Mouse (Mus musculus): Measurements from ENCODE around the gene Tmco3. TPM values are rescaled to one million over a fixed set of nuclear protein-coding genes. Genes with fewer than 3 reads are reported as not detected.
"Not testable (repeated sequence)": the region's sequence is repeated elsewhere in the genome, so short reads cannot be mapped to it uniquely, and the experiment has no call there.

The Tmco3 gene
- polyA plus RNA-seq, 1 experiment from 2014 or later = 34.5 TPM

GRCm38 (mm10) chr8:13306309-13306909 lies 18.4 kb downstream of the Tmco3 start:
- no peak overlapping the region for H3K4me2 ChIP-seq
- WGBS = 50% methylated on average over 7 of the region's 7 CpGs
- peaks cover 3% of the 10 kb centered on the region; the same call in 1 of the 2 replicates for H3K9me3 ChIP-seq (replicated peaks)
- no peaks in the 10 kb centered on the region for H3K4me1 ChIP-seq (replicated peaks)
- H3K4me3 ChIP-seq = no peak overlapping the region
- H3K27me3 ChIP-seq (replicated peaks) = no peaks in the 10 kb centered on the region
- no peak overlapping the region for H3K9ac ChIP-seq
- no peak for ATAC-seq (ENCODE audit: insufficient number of reproducible peaks, low FRiP score)
- no peak overlapping the region for H3K27ac ChIP-seq (ENCODE audit: poor library complexity, severe bottlenecking)
- H3K36me3 ChIP-seq = peaks cover 76% of the 10 kb centered on the region

GRCm38 (mm10) chr8:13306916-13307315 lies 18.9 kb downstream of the Tmco3 start:
- WGBS = 79% methylated on average over 9 of the region's 9 CpGs
- Histone ChIP-seq H3K36me3 (peaks cover 73% of the 10 kb centered on the region), H3K9me3 (replicated peaks) (peaks cover 3% of the 10 kb centered on the region; the same call in 1 of the 2 replicates), H3K4me3 (no peak overlapping the region), H3K27me3 (replicated peaks) (no peaks in the 10 kb centered on the region), H3K27ac (ENCODE audit: poor library complexity, severe bottlenecking) (no peak overlapping the region), H3K9ac (no peak overlapping the region), H3K4me2 (no peak overlapping the region), H3K4me1 (replicated peaks) (no peaks in the 10 kb centered on the region)
- ATAC-seq (ENCODE audit: insufficient number of reproducible peaks, low FRiP score) = no peak

GRCm38 (mm10) chr8:13314922-13315321 lies 26.9 kb downstream of the Tmco3 start:
- WGBS = 79% methylated on average over 3 of the region's 3 CpGs
- ATAC-seq (ENCODE audit: insufficient number of reproducible peaks, low FRiP score) = no peak
- Histone ChIP-seq H3K4me1 (replicated peaks) (peaks cover 3% of the 10 kb centered on the region; the same call in 1 of the 2 replicates), H3K4me3 (no peak overlapping the region), H3K36me3 (peaks cover 69% of the 10 kb centered on the region), H3K9ac (no peak overlapping the region), H3K9me3 (replicated peaks) (no peaks in the 10 kb centered on the region), H3K27me3 (replicated peaks) (no peaks in the 10 kb centered on the region), H3K27ac (ENCODE audit: poor library complexity, severe bottlenecking) (no peak overlapping the region), H3K4me2 (no peak overlapping the region)

DNA sequence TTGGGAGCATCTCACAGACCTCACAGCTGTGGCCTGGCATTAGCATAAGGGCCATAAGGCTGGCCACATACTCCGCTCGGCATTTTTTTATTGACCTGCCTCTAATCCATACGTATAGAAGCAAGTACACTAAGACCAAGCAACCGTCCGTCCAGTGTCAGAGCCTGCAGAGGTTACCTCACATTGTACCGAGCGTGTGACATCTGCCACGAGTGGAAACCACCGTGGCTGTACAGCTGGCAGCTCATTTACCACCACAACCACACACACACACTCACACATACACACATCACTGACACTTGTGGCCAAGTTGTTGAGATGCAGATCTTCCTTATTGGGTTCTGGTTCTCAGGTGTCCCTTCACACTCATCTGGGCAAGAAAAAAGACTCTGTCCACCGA lies 28.7 kb downstream of the Tmco3 start:
- H3K36me3 ChIP-seq = peaks cover 65% of the 10 kb centered on the region
- peaks cover 3% of the 10 kb centered on the region; the same call in 1 of the 2 replicates for H3K4me1 ChIP-seq (replicated peaks)
- H3K4me3 ChIP-seq = no peak overlapping the region
- WGBS = 88% methylated on average over 10 of the region's 10 CpGs
- H3K27me3 ChIP-seq (replicated peaks) = no peaks in the 10 kb centered on the region
- no peak overlapping the region for H3K9ac ChIP-seq
- H3K4me2 ChIP-seq = no peak overlapping the region
- ATAC-seq (ENCODE audit: insufficient number of reproducible peaks, low FRiP score) = no peak
- no peaks in the 10 kb centered on the region for H3K9me3 ChIP-seq (replicated peaks)
- no peak overlapping the region for H3K27ac ChIP-seq (ENCODE audit: poor library complexity, severe bottlenecking)

DNA sequence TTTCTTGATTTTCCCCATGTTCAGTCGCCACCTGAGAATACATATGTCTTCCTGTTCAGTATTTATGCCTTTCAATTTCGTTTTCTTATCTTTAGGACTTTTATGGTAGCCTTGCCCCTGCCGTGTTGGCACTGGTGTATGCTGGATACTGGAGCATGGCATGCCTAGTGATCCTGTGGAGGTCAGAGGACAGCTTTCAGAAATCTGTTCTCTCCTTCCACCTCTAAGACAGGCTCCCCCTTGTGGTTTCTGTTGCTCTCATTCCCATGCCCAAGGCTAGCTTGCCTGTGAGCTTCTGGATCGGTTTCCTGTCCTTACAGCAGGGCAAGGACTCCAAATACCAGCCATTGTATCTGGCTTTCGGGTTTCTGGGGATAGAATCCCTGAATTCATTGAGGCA lies 38.6 kb downstream of the Tmco3 start:
- Histone ChIP-seq H3K4me1 (replicated peaks) (no peaks in the 10 kb centered on the region), H3K4me3 (no peak overlapping the region), H3K4me2 (no peak overlapping the region), H3K27me3 (replicated peaks) (no peaks in the 10 kb centered on the region), H3K36me3 (peaks cover 7% of the 10 kb centered on the region; the same call in 1 of the 2 replicates), H3K9me3 (replicated peaks) (no peaks in the 10 kb centered on the region), H3K27ac (ENCODE audit: poor library complexity, severe bottlenecking) (no peak overlapping the region), H3K9ac (no peak overlapping the region)
- no peak for ATAC-seq (ENCODE audit: insufficient number of reproducible peaks, low FRiP score)
- 33% methylated on average over 5 of the region's 5 CpGs for WGBS

- no peaks in the 10 kb centered on the region for H3K9me3 ChIP-seq (replicated peaks)
- H3K27ac ChIP-seq (ENCODE audit: poor library complexity, severe bottlenecking) = no peak overlapping the region
- no peaks in the 10 kb centered on the region for H3K36me3 ChIP-seq
- no peak overlapping the region for H3K4me2 ChIP-seq
- no peaks in the 10 kb centered on the region for H3K27me3 ChIP-seq (replicated peaks)
- 44% methylated on average over 1 of the region's 1 CpGs for WGBS
- H3K4me1 ChIP-seq (replicated peaks) = 0 out of 2 replicates have a peak, but pooled peaks cover 4% of the 10 kb centered on the region
- no peak overlapping the region for H3K9ac ChIP-seq
- ATAC-seq (ENCODE audit: insufficient number of reproducible peaks, low FRiP score) = no peak
- no peak overlapping the region for H3K4me3 ChIP-seq
Measured at GRCm38 (mm10) chr8:13334671-13335070, 46.7 kb downstream of the Tmco3 start.

- not testable (repeated sequence) for H3K27ac ChIP-seq (ENCODE audit: poor library complexity, severe bottlenecking); H3K4me3 ChIP-seq; H3K27me3 ChIP-seq (replicated peaks); ATAC-seq (ENCODE audit: insufficient number of reproducible peaks, low FRiP score); H3K9ac ChIP-seq; H3K4me2 ChIP-seq; H3K9me3 ChIP-seq (replicated peaks)
- peaks cover 18% of the 10 kb centered on the region for H3K36me3 ChIP-seq
- WGBS = 82% methylated on average over 6 of the region's 6 CpGs
- peaks cover 22% of the 10 kb centered on the region for H3K4me1 ChIP-seq (replicated peaks)
Measured at GRCm38 (mm10) chr8:13337245-13337644, 49.3 kb downstream of the Tmco3 start.

GRCm38 (mm10) chr8:13337678-13338077 lies 49.7 kb downstream of the Tmco3 start:
- 66% methylated on average over 3 of the region's 3 CpGs for WGBS
- H3K9ac ChIP-seq = 0 out of 2 replicates have a peak overlapping the region, but pooled peaks have one; percentile 99

DNA sequence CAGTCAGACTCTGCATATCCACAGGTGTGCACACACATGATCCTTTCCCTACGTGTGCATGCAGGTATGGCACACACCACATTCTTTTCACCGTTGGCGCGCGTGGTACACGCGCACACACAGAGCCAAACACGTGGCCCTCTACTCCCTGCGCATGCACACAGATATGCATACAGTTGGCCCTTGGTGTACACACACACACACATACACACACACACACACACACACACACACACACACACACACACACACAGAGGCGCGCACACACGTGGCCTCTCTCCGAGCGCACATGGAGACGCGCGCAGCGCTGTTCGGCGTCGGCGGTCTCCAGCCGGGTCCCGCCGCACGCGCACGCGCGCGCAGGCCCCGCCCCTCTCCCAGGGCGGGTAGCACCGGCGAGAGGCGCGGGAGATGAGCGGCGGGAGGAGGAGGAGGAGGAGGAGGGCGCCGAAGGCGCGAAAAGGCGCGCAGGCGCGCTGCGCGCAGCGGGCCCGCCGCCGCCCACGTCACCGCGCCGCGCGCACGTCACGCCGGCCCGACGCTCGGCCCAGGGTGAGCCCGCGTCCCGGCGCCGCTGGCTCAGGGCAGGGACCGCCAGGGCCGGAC lies 50.4 kb downstream of the Tmco3 start, which contains the start of gene Tfdp1:
Gene Tfdp1 (plus strand): TSS at position 497 of the 606 bp plus-strand sequence.
- Histone ChIP-seq H3K4me3 (peak within 1 kb of the TSS; percentile 96), H3K9ac (peak within 1 kb of the TSS; percentile 99), H3K4me1 (replicated peaks) (peaks cover 22% of the 10 kb centered on the region), H3K4me2 (peak within 1 kb of the TSS; percentile 86), H3K9me3 (replicated peaks) (no peaks in the 10 kb centered on the region), H3K27me3 (replicated peaks) (no peaks in the 10 kb centered on the region), H3K27ac (ENCODE audit: poor library complexity, severe bottlenecking) (peak within 1 kb of the TSS; percentile 57), H3K36me3 (peaks cover 29% of the 10 kb centered on the region)
- ATAC-seq (ENCODE audit: insufficient number of reproducible peaks, low FRiP score) = peak; percentile 91
- whole genome bisulfite sequencing = 9% methylated on average over 59 of the region's 72 CpGs

More at GRCm38 (mm10) chr8:13337678-13338077, 49.7 kb downstream of the Tmco3 start:
- H3K9me3 ChIP-seq (replicated peaks) = no peaks in the 10 kb centered on the region
- ATAC-seq (ENCODE audit: insufficient number of reproducible peaks, low FRiP score) = no peak
- no peaks in the 10 kb centered on the region for H3K27me3 ChIP-seq (replicated peaks)
- no peak overlapping the region for H3K27ac ChIP-seq (ENCODE audit: poor library complexity, severe bottlenecking)
- no peak overlapping the region for H3K4me3 ChIP-seq
- H3K36me3 ChIP-seq = peaks cover 23% of the 10 kb centered on the region
- H3K4me2 ChIP-seq = peak overlapping the region; percentile 86
- H3K4me1 ChIP-seq (replicated peaks) = peaks cover 22% of the 10 kb centered on the region

DNA sequence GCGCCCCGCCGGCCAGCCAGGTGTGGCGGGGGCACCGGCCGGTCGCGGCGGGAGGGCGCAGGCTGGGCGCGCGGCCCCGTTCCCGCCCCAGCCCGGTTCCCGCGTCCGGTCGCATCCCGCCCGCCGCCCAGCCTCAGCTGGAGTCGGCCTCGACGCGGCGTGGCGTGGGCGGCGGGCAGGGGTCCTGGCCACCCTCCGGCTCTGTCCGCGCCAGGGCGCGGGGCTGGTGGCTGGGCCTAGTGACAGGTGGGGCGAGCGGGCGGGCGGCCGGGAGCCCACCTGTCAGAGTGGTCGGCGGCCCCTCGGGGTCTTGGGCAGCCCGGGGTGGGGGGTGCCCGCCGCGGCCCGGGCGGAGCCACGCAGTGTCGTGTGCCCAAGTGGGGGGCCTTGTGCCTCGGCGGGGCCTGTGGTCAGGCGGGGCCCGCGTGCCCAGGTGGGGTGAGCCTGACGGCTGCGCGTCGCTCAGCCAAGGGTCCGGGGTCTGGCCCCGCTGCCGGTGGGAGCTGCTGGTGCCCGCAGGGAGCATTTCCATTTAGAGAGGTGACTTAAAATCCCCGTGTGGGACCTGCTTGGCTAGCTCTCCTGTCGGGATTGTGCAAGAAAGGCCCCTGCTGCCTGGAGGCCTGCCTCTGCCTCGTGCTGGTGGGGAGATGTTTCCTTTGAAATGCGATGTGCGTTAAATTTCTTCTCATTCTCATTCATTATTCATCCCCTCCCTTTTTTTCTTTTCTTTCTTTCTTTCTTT lies 51.1 kb downstream of the Tmco3 start:
- ATAC-seq (ENCODE audit: insufficient number of reproducible peaks, low FRiP score) = peak; percentile 56
- peak overlapping the region; percentile 57 for H3K27ac ChIP-seq (ENCODE audit: poor library complexity, severe bottlenecking)
- H3K4me2 ChIP-seq = peak overlapping the region; percentile 86
- no peaks in the 10 kb centered on the region for H3K27me3 ChIP-seq (replicated peaks)
- under 1% methylated on average over 70 of the region's 70 CpGs for WGBS
- peaks cover 37% of the 10 kb centered on the region for H3K36me3 ChIP-seq
- peak overlapping the region; percentile 99 for H3K9ac ChIP-seq
- peaks cover 22% of the 10 kb centered on the region for H3K4me1 ChIP-seq (replicated peaks)
- no peaks in the 10 kb centered on the region for H3K9me3 ChIP-seq (replicated peaks)
- H3K4me3 ChIP-seq = peak overlapping the region; percentile 96

DNA sequence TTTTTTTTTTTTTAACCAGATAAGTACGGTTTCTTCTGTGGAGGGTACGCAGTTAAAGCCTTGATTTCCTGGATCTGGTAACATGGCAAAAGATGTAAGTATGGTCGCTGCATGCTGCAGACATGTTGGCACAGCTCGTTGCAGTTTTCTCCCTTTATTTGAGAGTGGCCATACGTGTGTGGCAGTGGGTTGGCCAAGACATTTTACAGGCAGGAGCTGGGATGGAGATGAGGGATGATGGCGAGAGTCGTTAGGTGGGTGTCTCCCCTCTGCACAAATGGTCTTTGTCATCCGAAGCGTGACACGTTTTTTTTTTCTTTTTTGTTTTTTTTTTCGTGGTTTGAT lies 51.6 kb downstream of the Tmco3 start:
- Histone ChIP-seq H3K9me3 (replicated peaks) (no peaks in the 10 kb centered on the region), H3K4me2 (peak overlapping the region; percentile 86), H3K36me3 (peaks cover 42% of the 10 kb centered on the region), H3K9ac (peak overlapping the region; percentile 99), H3K4me3 (peak overlapping the region; percentile 96), H3K27ac (ENCODE audit: poor library complexity, severe bottlenecking) (no peak overlapping the region), H3K4me1 (replicated peaks) (peaks cover 22% of the 10 kb centered on the region), H3K27me3 (replicated peaks) (no peaks in the 10 kb centered on the region)
- ATAC-seq (ENCODE audit: insufficient number of reproducible peaks, low FRiP score) = no peak
- WGBS = 12% methylated on average over 11 of the region's 11 CpGs
